Mouse (Mus musculus) stomach, postnatal 0 days (tissue): Measurements from ENCODE around the gene Arhgap10.

Experiments used
- CTCF ChIP-seq: IDR thresholded peaks from 2 replicates; pipeline ENCODE4 v1.5.1; 2016; ENCODE audit warnings: antibody characterized with exemption, low read depth, mild to moderate bottlenecking, moderate library complexity
- EP300 ChIP-seq: optimal IDR thresholded peaks from 2 replicates; pipeline ENCODE3; 2016; ENCODE audit warnings: antibody characterized with exemption

DNA sequence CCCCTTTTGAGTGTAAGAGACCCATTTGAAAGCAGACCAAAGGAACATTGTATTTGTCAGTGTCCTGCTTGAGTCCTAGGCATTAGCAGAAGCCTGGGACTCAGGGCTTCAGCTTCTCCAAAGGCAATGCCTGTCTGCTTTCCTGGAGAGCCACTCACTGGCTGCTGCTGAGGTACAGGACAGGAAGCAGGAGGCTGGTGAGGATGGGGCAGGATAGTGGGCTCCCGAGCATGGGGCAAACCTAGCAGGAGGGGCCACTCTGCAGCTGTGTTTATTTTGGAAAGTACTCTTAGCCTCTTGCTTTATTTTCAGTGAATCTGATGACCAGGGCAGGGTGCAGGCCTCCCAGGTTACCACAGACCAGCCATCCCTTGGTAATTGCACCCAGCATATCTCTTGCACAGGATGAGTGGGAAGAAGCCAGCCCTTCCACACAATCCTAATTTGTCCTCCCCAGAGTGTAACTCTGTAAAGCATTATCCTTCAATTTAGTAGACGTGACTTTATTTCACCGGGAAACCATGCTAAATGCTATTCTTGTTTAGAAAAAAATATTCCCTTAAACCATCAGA is 303.8 kb downstream of the Arhgap10 start:
- TF ChIP-seq CTCF: no peak
- no peak for TF ChIP-seq EP300
